Mouse (Mus musculus) intestine, embryonic 16.5 days (tissue): ENCODE measurements around the gene Prpf40a. TPM values are rescaled to one million over a fixed set of nuclear protein-coding genes. Genes with fewer than 3 reads are reported as not detected.

ENCODE experiments used
- ATAC-seq: fragments of 200-750 bp; cut with Nextera tagmentation; 2 replicates; pipeline ENCODE4 v1.8.0; 2017; ENCODE audit warnings: moderate TSS enrichment, moderate library complexity
- H3K27ac ChIP-seq: fragments of 300-500 bp; sonication (generic); 2 replicates; pipeline ENCODE4 v1.5.1; 2014; ENCODE audit warnings: mild to moderate bottlenecking, low read length
- H3K27me3 ChIP-seq: fragments of 300-500 bp; sonication (generic); replicated peaks from 2 replicates; pipeline ENCODE4 v1.6.1; 2014; ENCODE audit warnings: low read length, control low read depth, mixed read lengths; ENCODE audit not compliant: control insufficient read depth, insufficient read depth
- H3K36me3 ChIP-seq: fragments of 300-500 bp; sonication (generic); 2 replicates; pipeline ENCODE4 v1.6.1; 2014; ENCODE audit warnings: low read length, control low read depth; ENCODE audit not compliant: control insufficient read depth, insufficient read depth
- H3K4me1 ChIP-seq: fragments of 300-500 bp; sonication (generic); 2 replicates; pipeline ENCODE4 v1.6.1; 2014; ENCODE audit warnings: low read length, control low read depth, mixed read lengths; ENCODE audit not compliant: control insufficient read depth, insufficient read depth
- H3K4me2 ChIP-seq: fragments of 300-500 bp; sonication (generic); 2 replicates; pipeline ENCODE4 v1.6.1; 2014; ENCODE audit warnings: low read depth, low read length, control low read depth
- H3K4me3 ChIP-seq: fragments of 300-500 bp; sonication (generic); 2 replicates; pipeline ENCODE4 v1.5.1; 2014; ENCODE audit warnings: mild to moderate bottlenecking, low read length
- H3K9ac ChIP-seq: fragments of 300-500 bp; sonication (generic); 2 replicates; pipeline ENCODE4 v1.6.1; 2014; ENCODE audit warnings: low read depth, low read length
- H3K9me3 ChIP-seq: fragments of 300-500 bp; sonication (generic); 2 replicates; pipeline ENCODE4 v1.6.1; 2016; ENCODE audit warnings: low read length, control low read depth; ENCODE audit not compliant: control insufficient read depth
- WGBS: fragments of 180-500 bp; shearing (Covaris S2); extraction: QIAGEN DNeasy Blood & Tissue Kit; methylation state at CpG from one replicate; pipeline ENCODE4 v1.1.7; 2014; 5-methylcytosine and 5-hydroxymethylcytosine counted together
- polyA plus RNA-seq: library from polyadenylated mRNA; unstranded; fragments of >200 nt; fragmentation: Nextera tagmentation; extraction: Ambion mirVana; gene quantifications from 2 replicates; pipeline ENCODE4 v1.2.1, GENCODE M21; 2015

The Prpf40a gene
- polyA plus RNA-seq, 1 experiment from 2014 or later = 126 TPM

DNA sequence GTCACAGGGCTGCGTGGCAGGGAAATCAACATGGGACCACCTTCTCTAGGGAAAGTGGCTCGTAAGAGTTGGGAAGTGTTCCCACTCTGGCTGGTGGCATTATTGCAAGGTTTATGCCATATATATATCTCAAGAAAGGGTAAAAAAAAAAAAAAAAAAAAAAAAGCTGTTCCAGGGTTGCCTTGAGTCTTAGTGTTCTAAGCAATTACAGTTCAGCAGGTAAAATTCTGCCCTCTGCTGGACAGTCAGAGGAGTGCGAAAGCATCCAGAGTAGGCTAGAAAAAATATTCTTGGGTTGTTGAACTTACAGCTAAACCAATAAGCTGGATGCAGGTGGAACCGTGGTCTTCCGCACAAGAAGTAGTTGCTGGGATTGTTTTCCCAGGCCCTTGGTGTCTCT, 69.3 kb downstream of the Prpf40a start:
- no peak overlapping the region for H3K27ac ChIP-seq
- H3K9me3 ChIP-seq = no peaks in the 10 kb centered on the region
- no peak for ATAC-seq
- H3K4me1 ChIP-seq = no peaks in the 10 kb centered on the region
- H3K4me3 ChIP-seq = no peak overlapping the region
- no peak overlapping the region for H3K9ac ChIP-seq
- no peak overlapping the region for H3K4me2 ChIP-seq
- H3K36me3 ChIP-seq = no peaks in the 10 kb centered on the region; the same call in 1 of the 2 replicates
- 69% methylated on average over 5 of the region's 5 CpGs for WGBS
- H3K27me3 ChIP-seq = no peaks in the 10 kb centered on the region

GRCm38 (mm10) chr2:53108547-53108946, 82.5 kb downstream of the Prpf40a start:
- Histone ChIP-seq H3K36me3 (no peaks in the 10 kb centered on the region), H3K4me1 (no peaks in the 10 kb centered on the region), H3K4me2 (no peak overlapping the region), H3K27me3 (no peaks in the 10 kb centered on the region), H3K4me3 (no peak overlapping the region), H3K27ac (no peak overlapping the region), H3K9ac (no peak overlapping the region), H3K9me3 (no peaks in the 10 kb centered on the region)
- 78% methylated on average over 5 of the region's 5 CpGs for WGBS
- no peak for ATAC-seq

GRCm38 (mm10) chr2:53106472-53106871, 84.6 kb downstream of the Prpf40a start:
- no peak overlapping the region for H3K27ac ChIP-seq
- H3K27me3 ChIP-seq = no peaks in the 10 kb centered on the region
- 91% methylated on average over 8 of the region's 8 CpGs for WGBS
- no peaks in the 10 kb centered on the region for H3K36me3 ChIP-seq
- H3K9ac ChIP-seq = no peak overlapping the region
- no peak for ATAC-seq
- no peak overlapping the region for H3K4me3 ChIP-seq
- H3K4me2 ChIP-seq = no peak overlapping the region
- H3K4me1 ChIP-seq = no peaks in the 10 kb centered on the region
- no peaks in the 10 kb centered on the region for H3K9me3 ChIP-seq

DNA sequence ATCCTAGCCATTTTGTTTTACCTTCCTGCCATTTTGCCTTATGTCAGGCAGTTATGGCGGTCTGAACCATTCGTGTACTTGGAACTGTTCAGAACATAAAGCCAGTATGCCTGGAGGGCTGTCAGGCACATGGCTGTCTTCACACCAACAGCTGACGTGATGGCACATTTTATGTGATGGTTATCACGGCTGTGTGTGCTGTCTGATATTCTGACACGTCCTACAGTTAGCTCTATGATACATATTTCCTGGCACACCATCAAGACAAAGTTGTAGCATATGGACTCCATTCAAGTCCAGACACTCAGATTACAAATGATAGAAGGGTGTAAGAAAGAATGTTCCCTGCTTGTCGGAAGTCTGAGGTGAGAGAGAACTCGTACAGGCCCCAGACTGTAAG, 85.0 kb downstream of the Prpf40a start:
- H3K4me3 ChIP-seq = no peak overlapping the region
- H3K27ac ChIP-seq = no peak overlapping the region
- whole genome bisulfite sequencing = 79% methylated on average over 7 of the region's 7 CpGs
- ATAC-seq = no peak
- H3K4me2 ChIP-seq = no peak overlapping the region
- H3K9me3 ChIP-seq = no peaks in the 10 kb centered on the region
- H3K27me3 ChIP-seq = no peaks in the 10 kb centered on the region
- no peaks in the 10 kb centered on the region for H3K4me1 ChIP-seq
- H3K9ac ChIP-seq = no peak overlapping the region
- H3K36me3 ChIP-seq = no peaks in the 10 kb centered on the region

DNA sequence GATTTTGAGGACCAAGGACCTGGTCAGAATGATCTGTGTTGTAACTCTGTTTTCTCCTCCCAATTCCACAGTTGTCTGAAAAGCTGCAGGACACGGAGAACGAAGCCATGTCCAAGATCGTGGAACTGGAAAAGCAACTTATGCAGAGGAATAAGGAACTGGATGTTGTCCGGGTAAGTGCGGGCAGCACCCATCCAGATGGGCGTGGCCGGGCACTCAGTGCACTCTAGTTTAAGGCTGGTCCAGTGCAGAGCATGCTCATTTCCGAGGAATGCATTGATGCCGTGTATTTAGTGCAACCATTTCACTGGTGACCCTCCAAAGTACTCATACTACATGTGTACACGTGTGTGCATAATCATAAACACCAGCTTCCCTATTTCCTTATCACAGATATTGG, 85.7 kb downstream of the Prpf40a start:
- Histone ChIP-seq H3K9me3 (no peaks in the 10 kb centered on the region), H3K36me3 (no peaks in the 10 kb centered on the region), H3K4me1 (no peaks in the 10 kb centered on the region), H3K27ac (no peak overlapping the region), H3K4me3 (no peak overlapping the region), H3K4me2 (no peak overlapping the region), H3K27me3 (no peaks in the 10 kb centered on the region), H3K9ac (no peak overlapping the region)
- 88% methylated on average over 10 of the region's 10 CpGs for WGBS
- no peak for ATAC-seq

GRCm38 (mm10) chr2:53102901-53103300, 88.2 kb downstream of the Prpf40a start:
- ATAC-seq = no peak
- Histone ChIP-seq H3K4me3 (no peak overlapping the region), H3K36me3 (no peaks in the 10 kb centered on the region), H3K4me2 (no peak overlapping the region), H3K9me3 (no peaks in the 10 kb centered on the region), H3K9ac (no peak overlapping the region), H3K27ac (no peak overlapping the region), H3K27me3 (no peaks in the 10 kb centered on the region), H3K4me1 (no peaks in the 10 kb centered on the region)
- 96% methylated on average over 2 of the region's 2 CpGs for WGBS

DNA sequence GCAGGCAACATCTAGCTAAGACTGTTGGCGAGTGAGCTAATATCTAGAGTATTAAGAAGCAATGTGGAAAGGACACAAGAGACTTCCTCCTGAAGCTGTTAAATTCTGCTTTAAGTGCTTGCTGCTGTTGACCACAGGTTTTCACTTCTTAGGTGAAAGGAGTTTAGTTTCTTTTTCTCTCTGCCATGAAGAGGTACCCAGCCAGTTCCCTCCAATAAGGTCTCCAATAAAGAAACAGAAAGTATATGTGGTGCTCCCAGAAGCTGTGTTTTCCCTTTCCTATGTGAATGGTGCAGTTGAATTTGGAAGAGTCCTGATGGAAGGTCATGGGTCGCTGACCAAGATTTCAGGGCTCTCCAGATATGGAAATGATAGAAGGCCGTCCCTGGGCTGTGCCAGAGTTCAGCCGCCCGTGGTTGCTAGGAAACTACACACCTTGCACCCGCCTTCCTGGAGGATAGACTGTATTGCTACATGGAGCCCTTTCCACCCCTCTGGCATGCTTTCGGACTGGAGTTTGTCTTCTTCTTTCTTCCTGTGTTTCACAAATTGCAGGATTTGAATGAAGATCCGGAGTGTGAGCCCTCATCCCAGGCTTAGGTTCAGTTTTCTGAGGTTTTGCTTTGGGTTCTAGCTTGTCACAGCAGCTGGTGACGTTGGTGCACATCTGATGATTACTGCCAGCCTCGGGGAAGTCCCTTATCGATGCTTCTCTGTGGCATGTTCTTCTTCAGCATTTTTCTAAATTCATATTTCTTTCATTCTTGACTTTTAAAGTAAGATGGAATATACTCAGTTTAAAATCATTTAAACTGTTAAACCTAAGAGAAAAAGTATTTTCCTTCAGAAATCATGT, 89.0 kb downstream of the Prpf40a start:
- no peak for ATAC-seq
- Histone ChIP-seq H3K27ac (no peak overlapping the region), H3K4me2 (no peak overlapping the region), H3K4me3 (no peak overlapping the region), H3K36me3 (no peaks in the 10 kb centered on the region), H3K9me3 (no peaks in the 10 kb centered on the region), H3K27me3 (no peaks in the 10 kb centered on the region), H3K4me1 (no peaks in the 10 kb centered on the region), H3K9ac (no peak overlapping the region)
- WGBS = 82% methylated on average over 11 of the region's 11 CpGs

DNA sequence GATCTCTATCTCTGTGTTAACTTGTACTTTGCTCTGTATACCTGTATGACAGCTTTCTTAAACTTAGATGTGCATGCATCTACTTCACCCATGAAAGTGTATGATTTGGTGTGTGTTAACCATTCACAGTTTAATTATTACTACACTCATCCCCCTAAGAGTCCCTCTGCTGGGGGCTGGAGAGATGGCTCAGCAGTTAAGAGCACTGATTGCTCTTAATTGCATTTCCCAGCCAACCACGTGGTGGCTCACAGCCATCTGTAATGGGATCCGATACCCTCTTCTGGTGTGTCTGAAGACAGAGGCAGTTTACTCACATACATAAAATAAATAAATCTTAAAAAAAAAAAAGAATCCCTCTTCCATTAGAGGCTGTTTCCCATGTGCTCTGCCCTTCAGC, 91.0 kb downstream of the Prpf40a start:
- Histone ChIP-seq H3K27me3 (no peaks in the 10 kb centered on the region), H3K4me1 (no peaks in the 10 kb centered on the region), H3K4me2 (no peak overlapping the region), H3K9me3 (no peaks in the 10 kb centered on the region), H3K9ac (no peak overlapping the region), H3K36me3 (no peaks in the 10 kb centered on the region), H3K27ac (no peak overlapping the region), H3K4me3 (no peak overlapping the region)
- ATAC-seq = no peak
- 32% methylated on average over 2 of the region's 2 CpGs for WGBS

DNA sequence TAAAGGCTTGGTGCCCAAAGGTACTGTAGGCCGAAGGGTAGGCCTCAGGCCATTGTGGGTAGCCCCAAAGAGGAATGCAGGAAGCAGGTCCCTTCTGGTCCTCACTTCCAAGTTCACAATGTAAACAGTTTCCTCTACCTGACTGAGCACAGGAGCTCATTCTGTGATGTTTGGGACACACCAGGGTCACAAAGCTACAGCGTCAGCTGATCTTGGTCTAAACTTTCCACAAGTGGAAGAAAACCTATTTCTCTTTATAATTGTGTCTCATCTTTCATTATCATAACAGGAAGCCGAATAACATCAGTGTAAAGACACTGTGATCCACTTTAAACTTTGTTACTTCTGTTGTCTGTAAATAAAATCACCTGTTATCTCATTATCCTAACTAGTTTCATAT, 95.6 kb downstream of the Prpf40a start:
- Histone ChIP-seq H3K9me3 (no peaks in the 10 kb centered on the region), H3K36me3 (no peaks in the 10 kb centered on the region), H3K9ac (no peak overlapping the region), H3K4me2 (no peak overlapping the region), H3K27ac (no peak overlapping the region), H3K27me3 (no peaks in the 10 kb centered on the region), H3K4me1 (no peaks in the 10 kb centered on the region), H3K4me3 (no peak overlapping the region)
- no peak for ATAC-seq
- 90% methylated on average over 3 of the region's 3 CpGs for WGBS

DNA sequence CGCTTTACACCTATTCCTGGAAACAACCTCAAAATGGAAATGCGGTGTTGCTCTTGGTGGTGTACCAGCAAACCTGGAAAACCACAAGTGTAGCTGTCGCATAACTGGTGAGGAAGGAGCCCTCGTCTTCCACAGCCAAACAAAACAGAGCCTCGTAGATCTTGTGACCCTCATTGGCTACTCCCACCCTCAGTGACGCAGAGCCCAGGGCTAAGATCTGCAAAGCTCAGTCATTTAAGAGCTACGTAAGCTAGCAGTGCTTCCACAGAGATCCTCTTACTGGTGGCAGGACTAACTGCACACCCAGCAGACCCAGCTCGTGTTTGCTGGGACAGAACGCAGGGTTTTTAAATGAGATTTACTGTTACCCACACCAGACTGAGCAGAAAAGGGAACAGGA, 96.1 kb downstream of the Prpf40a start:
- no peak for ATAC-seq
- no peak overlapping the region for H3K4me2 ChIP-seq
- no peak overlapping the region for H3K9ac ChIP-seq
- no peaks in the 10 kb centered on the region for H3K9me3 ChIP-seq
- no peaks in the 10 kb centered on the region for H3K4me1 ChIP-seq
- H3K4me3 ChIP-seq = no peak overlapping the region
- 83% methylated on average over 9 of the region's 9 CpGs for WGBS
- no peaks in the 10 kb centered on the region for H3K36me3 ChIP-seq
- H3K27me3 ChIP-seq = no peaks in the 10 kb centered on the region
- no peak overlapping the region for H3K27ac ChIP-seq
